Mouse (Mus musculus): Measurements from ENCODE around the gene Syngr4. TPM values are rescaled to one million over a fixed set of nuclear protein-coding genes. Genes with fewer than 3 reads are reported as not detected.
A peak's percentile ranks its signal among the peaks of the same experiment; 100 is the strongest.
"Not testable (repeated sequence)": the region's sequence is repeated elsewhere in the genome, so short reads cannot be mapped to it uniquely, and the experiment has no call there.

The Syngr4 gene
- total RNA-seq, 2 experiments from 2014 or later = 0.36 to 0.53 TPM

GRCm38 (mm10) chr7:45917004-45917704 is 20.6 kb upstream of the Syngr4 start:
- DNase-seq (ENCODE audit: low spot score in 2 of 2) = no peak
- intact Hi-C loops (cut with DNase I) = no loop called here

GRCm38 (mm10) chr7:45916056-45917003 is 19.8 kb upstream of the Syngr4 start:
- DNase-seq (ENCODE audit: low spot score in 2 of 2) = peak; percentile 75 to 92
- intact Hi-C loops (cut with DNase I) = no loop called here

- intact Hi-C loops (cut with DNase I) = no loop called here
- DNase-seq (ENCODE audit: low spot score in 2 of 2) = no peak
Measured at GRCm38 (mm10) chr7:45915011-45915410, 18.5 kb upstream of the Syngr4 start.

- no peak for DNase-seq (ENCODE audit: low spot score in 2 of 2)
- intact Hi-C loops (cut with DNase I) = no loop called here
Measured at GRCm38 (mm10) chr7:45914067-45914466, 17.6 kb upstream of the Syngr4 start.

GRCm38 (mm10) chr7:45909145-45909544 is 12.6 kb upstream of the Syngr4 start:
- no peak for DNase-seq (ENCODE audit: low spot score in 2 of 2)
- intact Hi-C loops (cut with DNase I) = no loop called here

- intact Hi-C loops (cut with DNase I) = no loop called here
Measured at GRCm38 (mm10) chr7:45908384-45908783, 11.9 kb upstream of the Syngr4 start.

GRCm38 (mm10) chr7:45906622-45907021 is 10.1 kb upstream of the Syngr4 start:
- no peak for DNase-seq (ENCODE audit: low spot score in 2 of 2)
- intact Hi-C loops (cut with DNase I) = no loop called here

More at GRCm38 (mm10) chr7:45908384-45908783, 11.9 kb upstream of the Syngr4 start:
- DNase-seq (ENCODE audit: low spot score in 2 of 2) = no peak

GRCm38 (mm10) chr7:45902481-45903002 is 6.0 kb upstream of the Syngr4 start:
- intact Hi-C loops (cut with DNase I) = no loop called here
- DNase-seq (ENCODE audit: low spot score in 2 of 2) = no peak

- no peak for DNase-seq (ENCODE audit: low spot score in 2 of 2)
- intact Hi-C loops (cut with DNase I) = no loop called here
Measured at GRCm38 (mm10) chr7:45901562-45901961, 5.0 kb upstream of the Syngr4 start.

GRCm38 (mm10) chr7:45898125-45898524 is 1.6 kb upstream of the Syngr4 start:
- intact Hi-C loops (cut with DNase I) = not testable (repeated sequence)

GRCm38 (mm10) chr7:45897258-45897757 is 794 bp upstream of the Syngr4 start:
- peak; percentile 53 to 55 for DNase-seq (ENCODE audit: low spot score in 2 of 2)
- intact Hi-C loops (cut with DNase I) = loop anchor here (2.0 kb wide), 1 partner anchor 25 kb away; no protein-coding TSS in a partner anchor

More at GRCm38 (mm10) chr7:45898125-45898524, 1.6 kb upstream of the Syngr4 start:
- DNase-seq (ENCODE audit: low spot score in 2 of 2) = not testable (repeated sequence)

- intact Hi-C loops (cut with DNase I) = loop anchor here (2.0 kb wide), 1 partner anchor 27 kb away; no protein-coding TSS in a partner anchor
- no peak for DNase-seq (ENCODE audit: low spot score in 2 of 2)
Measured at GRCm38 (mm10) chr7:45895931-45896516, 490 bp downstream of the Syngr4 start.

- intact Hi-C loops (cut with DNase I) = no loop called here
- DNase-seq (ENCODE audit: low spot score in 2 of 2) = no peak
Measured at GRCm38 (mm10) chr7:45892651-45893050, 3.9 kb downstream of the Syngr4 start.

GRCm38 (mm10) chr7:45887246-45887645 is 9.3 kb downstream of the Syngr4 start:
- DNase-seq (ENCODE audit: low spot score in 2 of 2) = no peak
- intact Hi-C loops (cut with DNase I) = no loop called here

GRCm38 (mm10) chr7:45881011-45881410 is 15.5 kb downstream of the Syngr4 start:
- DNase-seq (ENCODE audit: low spot score in 2 of 2) = no peak
- intact Hi-C loops (cut with DNase I) = no loop called here

- intact Hi-C loops (cut with DNase I) = no loop called here
- no peak for DNase-seq (ENCODE audit: low spot score in 2 of 2)
Measured at GRCm38 (mm10) chr7:45880531-45880930, 16.0 kb downstream of the Syngr4 start.

GRCm38 (mm10) chr7:45878278-45878677 is 18.2 kb downstream of the Syngr4 start, which contains the start of gene Grin2d:
Gene Grin2d (minus strand): TSS chr7:45878378.
- intact Hi-C loops (cut with DNase I); DNase-seq (ENCODE audit: low spot score in 2 of 2): not testable (repeated sequence)

- no peak for DNase-seq (ENCODE audit: low spot score in 2 of 2)
- intact Hi-C loops (cut with DNase I) = no loop called here
Measured at GRCm38 (mm10) chr7:45876895-45877294, 19.6 kb downstream of the Syngr4 start.
